ENCODE assay signal across 12 mouse cellular contexts in genomic region chr19:43610341-43610848, GRCm38 (mm10). TPM values are rescaled to one million over a fixed set of nuclear protein-coding genes. Genes with fewer than 3 reads are reported as not detected.
DNase-seq lines count a peak whose midpoint lies in the region; ATAC-seq and TF ChIP-seq lines count a peak whose summit lies in the region.
"Had no signal": no experiment of that assay in that cellular context is flagged by ENCODE, and none has a peak within 500 bp of the region (broad histone marks: within the 10 kb centered on the region; RNA-seq: fewer than 3 reads in every experiment).

No protein-coding gene starts in this region.

- H3K9me3 ChIP-seq in forebrain, embryonic 11.5 days (ENCODE audit: control insufficient read depth, low read length): no peaks in the 10 kb centered on the region
- H3K9me3 ChIP-seq in forebrain, embryonic 15.5 days: no peaks in the 10 kb centered on the region
- H3K9me3 ChIP-seq in midbrain, embryonic 11.5 days (ENCODE audit: control insufficient read depth, low read length): no peaks in the 10 kb centered on the region
- H3K9me3 ChIP-seq in midbrain, embryonic 15.5 days: no peaks in the 10 kb centered on the region
- no peaks in the 10 kb centered on the region for H3K9me3 ChIP-seq in intestine, postnatal 0 days (ENCODE audit: control insufficient read depth)
- no peaks in the 10 kb centered on the region for H3K9me3 ChIP-seq in stomach, embryonic 16.5 days (replicated peaks; ENCODE audit: control insufficient read depth, low read length)
- H3K9me3 ChIP-seq: hindbrain, embryonic 15.5 days had no signal

- no peak overlapping the region for H3K27ac ChIP-seq in forebrain, embryonic 11.5 days (ENCODE audit: low read depth, low read length)
- no peak overlapping the region for H3K27ac ChIP-seq in forebrain, embryonic 15.5 days (replicated peaks)
- H3K27ac ChIP-seq in midbrain, embryonic 11.5 days (ENCODE audit: low read depth, low read length): no peak overlapping the region
- no peak overlapping the region for H3K27ac ChIP-seq in midbrain, embryonic 15.5 days
- peak overlapping the region; percentile 54 for H3K27ac ChIP-seq in intestine, postnatal 0 days (ENCODE audit: low read depth, low read length)
- no peak overlapping the region for H3K27ac ChIP-seq in stomach, embryonic 16.5 days (ENCODE audit: low read length)
- H3K27ac ChIP-seq: hindbrain, embryonic 15.5 days; left cerebral cortex, adult 2 months had no signal

- H3K27me3 ChIP-seq in forebrain, embryonic 11.5 days (ENCODE audit: control insufficient read depth, insufficient read depth, low read length): peaks cover 81% of the 10 kb centered on the region
- peaks cover 77% of the 10 kb centered on the region for H3K27me3 ChIP-seq in forebrain, embryonic 15.5 days
- H3K27me3 ChIP-seq in midbrain, embryonic 11.5 days (ENCODE audit: control insufficient read depth, insufficient read depth, low read length): peaks cover 89% of the 10 kb centered on the region
- peaks cover 74% of the 10 kb centered on the region for H3K27me3 ChIP-seq in midbrain, embryonic 15.5 days (replicated peaks)
- peaks cover 89% of the 10 kb centered on the region for H3K27me3 ChIP-seq in intestine, postnatal 0 days (replicated peaks; ENCODE audit: control insufficient read depth, insufficient read depth, low read length)
- peaks cover 80% of the 10 kb centered on the region for H3K27me3 ChIP-seq in stomach, embryonic 16.5 days (ENCODE audit: control insufficient read depth, insufficient read depth, low read length)

- H3K4me1 ChIP-seq in forebrain, embryonic 11.5 days (replicated peaks; ENCODE audit: control insufficient read depth, insufficient read depth, low read length): peaks cover 35% of the 10 kb centered on the region
- H3K4me1 ChIP-seq in forebrain, embryonic 15.5 days: peaks cover 31% of the 10 kb centered on the region
- peaks cover 23% of the 10 kb centered on the region for H3K4me1 ChIP-seq in midbrain, embryonic 11.5 days (ENCODE audit: control insufficient read depth, insufficient read depth, low read length)
- peaks cover 13% of the 10 kb centered on the region for H3K4me1 ChIP-seq in midbrain, embryonic 15.5 days
- 0 out of 2 replicates have a peak, but pooled peaks cover 3% of the 10 kb centered on the region for H3K4me1 ChIP-seq in intestine, postnatal 0 days (replicated peaks; ENCODE audit: control insufficient read depth, insufficient read depth, low read length)
- peaks cover 10% of the 10 kb centered on the region for H3K4me1 ChIP-seq in stomach, embryonic 16.5 days (ENCODE audit: control insufficient read depth, insufficient read depth, low read length)

- no peak overlapping the region; the same call in 1 of the 2 replicates for H3K4me3 ChIP-seq in forebrain, embryonic 11.5 days (ENCODE audit: low read depth, low read length)
- H3K4me3 ChIP-seq in forebrain, embryonic 15.5 days: no peak overlapping the region
- H3K4me3 ChIP-seq in midbrain, embryonic 11.5 days (ENCODE audit: low read depth, low read length): no peak overlapping the region
- no peak overlapping the region for H3K4me3 ChIP-seq in midbrain, embryonic 15.5 days
- H3K4me3 ChIP-seq in intestine, postnatal 0 days (ENCODE audit: low read depth, low read length): peak overlapping the region; percentile 54
- peak overlapping the region; percentile 21 for H3K4me3 ChIP-seq in stomach, embryonic 16.5 days (replicated peaks; ENCODE audit: low read length)
- H3K4me3 ChIP-seq: hindbrain, embryonic 15.5 days; left cerebral cortex, adult 2 months had no signal

- H3K4me2 ChIP-seq in forebrain, embryonic 11.5 days (ENCODE audit: low read depth, low read length, severe bottlenecking): peak overlapping the region; percentile 11; the same call in 1 of the 2 replicates
- H3K4me2 ChIP-seq in forebrain, embryonic 15.5 days (replicated peaks): no peak overlapping the region
- H3K4me2 ChIP-seq in midbrain, embryonic 11.5 days: peak overlapping the region; percentile 10; the same call in 1 of the 2 replicates
- no peak overlapping the region for H3K4me2 ChIP-seq in midbrain, embryonic 15.5 days
- H3K4me2 ChIP-seq in intestine, postnatal 0 days (replicated peaks; ENCODE audit: low read depth): peak overlapping the region; percentile 75
- H3K4me2 ChIP-seq in stomach, embryonic 16.5 days (ENCODE audit: low read depth, low read length): 0 out of 2 replicates have a peak overlapping the region, but pooled peaks have one; percentile 17
- H3K4me2 ChIP-seq: hindbrain, embryonic 15.5 days had no signal

- H3K36me3 ChIP-seq in forebrain, embryonic 11.5 days (ENCODE audit: control insufficient read depth, insufficient read depth, low read length): no peaks in the 10 kb centered on the region
- no peaks in the 10 kb centered on the region for H3K36me3 ChIP-seq in forebrain, embryonic 15.5 days
- H3K36me3 ChIP-seq in midbrain, embryonic 11.5 days (ENCODE audit: control insufficient read depth, insufficient read depth, low read length): no peaks in the 10 kb centered on the region
- no peaks in the 10 kb centered on the region for H3K36me3 ChIP-seq in midbrain, embryonic 15.5 days (replicated peaks)
- H3K36me3 ChIP-seq in intestine, postnatal 0 days (ENCODE audit: control insufficient read depth, insufficient read depth): peaks cover 7% of the 10 kb centered on the region; the same call in 1 of the 2 replicates
- no peaks in the 10 kb centered on the region for H3K36me3 ChIP-seq in stomach, embryonic 16.5 days (ENCODE audit: control insufficient read depth, insufficient read depth, low read length)
- H3K36me3 ChIP-seq: hindbrain, embryonic 15.5 days had no signal

- no peak for ATAC-seq in forebrain, embryonic 11.5 days (replicated peaks; ENCODE audit: low FRiP score)
- no peak for ATAC-seq in forebrain, embryonic 15.5 days (replicated peaks)
- no peak for ATAC-seq in midbrain, embryonic 11.5 days (ENCODE audit: low FRiP score)
- no peak for ATAC-seq in midbrain, embryonic 15.5 days (replicated peaks)
- ATAC-seq in intestine, postnatal 0 days: no peak
- peak; percentile 22; the same call in 1 of the 2 replicates for ATAC-seq in stomach, embryonic 16.5 days (ENCODE audit: insufficient read depth, low FRiP score)
- ATAC-seq: activated CD4-positive, CD25-positive, alpha-beta regulatory T cell, adult 4 months had no signal

- 2% methylated on average over 32 of the region's 32 CpGs for WGBS in forebrain, embryonic 11.5 days
- 4% methylated on average over 32 of the region's 32 CpGs for WGBS in forebrain, embryonic 15.5 days
- under 1% methylated on average over 29 of the region's 32 CpGs for WGBS in midbrain, embryonic 11.5 days
- WGBS in midbrain, embryonic 15.5 days: under 1% methylated on average over 32 of the region's 32 CpGs
- under 1% methylated on average over 32 of the region's 32 CpGs for WGBS in intestine, postnatal 0 days
- 1% methylated on average over 31 of the region's 32 CpGs for WGBS in stomach, embryonic 16.5 days

- DNase-seq in forebrain, embryonic 11.5 days (ENCODE audit: low spot score): peak; percentile 67
- peak; percentile 95 for DNase-seq in midbrain, embryonic 11.5 days (ENCODE audit: low spot score, missing footprints)
- DNase-seq in layer of hippocampus, adult 9-10 months (ENCODE audit: low spot score): no peak
- no peak for DNase-seq in spleen, postnatal 14 days (ENCODE audit: low spot score in 2 of 2)
- DNase-seq: lung, postnatal 14 days had no signal

- no peak overlapping the region for H3K9ac ChIP-seq in forebrain, embryonic 11.5 days (ENCODE audit: low read length)
- no peak overlapping the region for H3K9ac ChIP-seq in forebrain, embryonic 15.5 days (replicated peaks)
- no peak overlapping the region for H3K9ac ChIP-seq in midbrain, embryonic 11.5 days (ENCODE audit: low read length)
- no peak overlapping the region for H3K9ac ChIP-seq in midbrain, embryonic 15.5 days
- peak overlapping the region; percentile 54 for H3K9ac ChIP-seq in intestine, postnatal 0 days (ENCODE audit: low read depth, low read length)
- no peak overlapping the region for H3K9ac ChIP-seq in stomach, embryonic 16.5 days (ENCODE audit: low read length)
- H3K9ac ChIP-seq: hindbrain, embryonic 15.5 days had no signal

- TF ChIP-seq CTCF in intestine, postnatal 0 days (IDR thresholded peaks at IDR 0.05; ENCODE audit: low read depth): no peak

RNA-seq across cellular contexts. Expression of gene Nkx2-3, which starts 1.7 kb away (rescaled TPM):
- polyA plus RNA-seq in forebrain, embryonic 11.5 days (2014; fragmentation: Nextera tagmentation; extraction: Ambion mirVana): 4.1 and 5.7 TPM in 2 replicates
- polyA plus RNA-seq in forebrain, embryonic 15.5 days (2015; fragmentation: Nextera tagmentation; extraction: Ambion mirVana): 3.6 and 4.5 TPM in 2 replicates
- polyA plus RNA-seq in midbrain, embryonic 11.5 days (2014; fragmentation: Nextera tagmentation; extraction: Ambion mirVana): 0.60 and 0.77 TPM in 2 replicates
- 0.40 and 0.98 TPM in 2 replicates for polyA plus RNA-seq in midbrain, embryonic 15.5 days (2015; fragmentation: Nextera tagmentation; extraction: Ambion mirVana)
- 54.3 and 56.9 TPM in 2 replicates for polyA plus RNA-seq in intestine, postnatal 0 days (2015; fragmentation: Nextera tagmentation; extraction: Ambion mirVana)
- 7.2 and 11.1 TPM in 2 replicates for polyA plus RNA-seq in stomach, embryonic 16.5 days (2015; fragmentation: Nextera tagmentation; extraction: Ambion mirVana)
- polyA plus RNA-seq: activated CD4-positive, CD25-positive, alpha-beta regulatory T cell, adult 4 months had no signal

Comparison
In these comparisons a context has a peak if more than half of its experiments do, and no peak if none do; other contexts are left out.
1. H3K4me2 ChIP-seq: peak in forebrain, embryonic 11.5 days (single experiment), midbrain, embryonic 11.5 days (single experiment), intestine, postnatal 0 days (single experiment) and stomach, embryonic 16.5 days (single experiment); none in forebrain, embryonic 15.5 days (single experiment) and midbrain, embryonic 15.5 days (single experiment).
2. DNase-seq: peak in forebrain, embryonic 11.5 days (single experiment) and midbrain, embryonic 11.5 days (single experiment); none in layer of hippocampus, adult 9-10 months (single experiment) and spleen, postnatal 14 days (0 of 2).
3. H3K4me3 ChIP-seq: peak in intestine, postnatal 0 days (single experiment) and stomach, embryonic 16.5 days (single experiment); none in forebrain, embryonic 11.5 days (single experiment), forebrain, embryonic 15.5 days (single experiment), midbrain, embryonic 11.5 days (single experiment) and midbrain, embryonic 15.5 days (single experiment).